ENCODE assay signal across 9 mouse cellular contexts in genomic region chr1:74248799-74249198, GRCm38 (mm10). TPM values are rescaled to one million over a fixed set of nuclear protein-coding genes. Genes with fewer than 3 reads are reported as not detected.
DNase-seq lines count a peak whose midpoint lies in the region; ATAC-seq and TF ChIP-seq lines count a peak whose summit lies in the region.
"Had no signal": no experiment of that assay in that cellular context is flagged by ENCODE, and none has a peak within 500 bp of the region (broad histone marks: within the 10 kb centered on the region; RNA-seq: fewer than 3 reads in every experiment).

No protein-coding gene starts in this region.

- WGBS in heart, embryonic 11.5 days (ENCODE audit: insufficient replicate concordance) = 60% methylated on average over 1 of the region's 1 CpGs
- 91% methylated on average over 1 of the region's 1 CpGs for WGBS in midbrain, embryonic 11.5 days

- no peak for TF ChIP-seq CTCF in left cerebral cortex, adult 2 months (IDR thresholded peaks at IDR 0.05)

- H3K36me3 ChIP-seq in heart, embryonic 11.5 days (ENCODE audit: control insufficient read depth, insufficient read depth, low read length) = peaks cover 12% of the 10 kb centered on the region
- peaks cover 14% of the 10 kb centered on the region for H3K36me3 ChIP-seq in midbrain, embryonic 11.5 days (ENCODE audit: control insufficient read depth, insufficient read depth, low read length)

- no peak overlapping the region for H3K4me3 ChIP-seq in left cerebral cortex, adult 2 months
- no peak overlapping the region for H3K4me3 ChIP-seq in heart, embryonic 11.5 days (ENCODE audit: low read depth, low read length)
- no peak overlapping the region for H3K4me3 ChIP-seq in midbrain, embryonic 11.5 days (ENCODE audit: low read depth, low read length)
- H3K4me3 ChIP-seq: neural tube, embryonic 12.5 days had no signal

- no peak overlapping the region for H3K9ac ChIP-seq in heart, embryonic 11.5 days (ENCODE audit: low read depth, low read length)
- no peak overlapping the region for H3K9ac ChIP-seq in midbrain, embryonic 11.5 days (ENCODE audit: low read length)
- H3K9ac ChIP-seq: neural tube, embryonic 12.5 days had no signal

- H3K27ac ChIP-seq in left cerebral cortex, adult 2 months = peak overlapping the region; percentile 34
- H3K27ac ChIP-seq in heart, embryonic 11.5 days (ENCODE audit: low read depth, low read length) = peak overlapping the region; percentile 60
- no peak overlapping the region for H3K27ac ChIP-seq in midbrain, embryonic 11.5 days (ENCODE audit: low read depth, low read length)
- H3K27ac ChIP-seq: neural tube, embryonic 12.5 days had no signal

- no peaks in the 10 kb centered on the region for H3K9me3 ChIP-seq in heart, embryonic 11.5 days (replicated peaks; ENCODE audit: control insufficient read depth, low read length)
- no peaks in the 10 kb centered on the region for H3K9me3 ChIP-seq in midbrain, embryonic 11.5 days (ENCODE audit: control insufficient read depth, low read length)
- H3K9me3 ChIP-seq: neural tube, embryonic 12.5 days had no signal

- no peak for ATAC-seq in heart, embryonic 11.5 days (replicated peaks; ENCODE audit: insufficient number of reproducible peaks, low FRiP score, low TSS enrichment)
- ATAC-seq in midbrain, embryonic 11.5 days (ENCODE audit: low FRiP score) = no peak

- no peak overlapping the region for H3K4me2 ChIP-seq in heart, embryonic 11.5 days
- H3K4me2 ChIP-seq in midbrain, embryonic 11.5 days = no peak overlapping the region
- H3K4me2 ChIP-seq: neural tube, embryonic 12.5 days had no signal

- intact Hi-C loops in left cerebral cortex, adult 2 months (cut with DNase I) = no loop called here

- peaks cover 17% of the 10 kb centered on the region for H3K4me1 ChIP-seq in heart, embryonic 11.5 days (ENCODE audit: control insufficient read depth, insufficient read depth, low read length)
- no peaks in the 10 kb centered on the region for H3K4me1 ChIP-seq in midbrain, embryonic 11.5 days (ENCODE audit: control insufficient read depth, insufficient read depth, low read length)
- H3K4me1 ChIP-seq: neural tube, embryonic 12.5 days had no signal

- no peak for DNase-seq in left cerebral cortex, adult 2 months (ENCODE audit: extremely low spot score in 1 of 2, low spot score in 2 of 2)
- no peak for DNase-seq in left cerebral cortex, adult 8-10 months (ENCODE audit: low spot score in 2 of 2)
- DNase-seq in kidney, postnatal 25 days = peak; percentile 39 to 70
- peak; percentile 67 to 80 for DNase-seq in monocyte, adult 2 months (ENCODE audit: low read depth in 1 of 2, low spot score in 2 of 2)
- DNase-seq in midbrain, embryonic 11.5 days (ENCODE audit: low spot score, missing footprints) = no peak
- DNase-seq in embryo, embryonic 9.5 days (ENCODE audit: extremely low spot score) = no peak
- DNase-seq in cerebellum, postnatal 36 days = no peak

- H3K27me3 ChIP-seq in heart, embryonic 11.5 days (ENCODE audit: control insufficient read depth, insufficient read depth, low read length) = no peaks in the 10 kb centered on the region
- no peaks in the 10 kb centered on the region for H3K27me3 ChIP-seq in midbrain, embryonic 11.5 days (ENCODE audit: control insufficient read depth, insufficient read depth, low read length)
- H3K27me3 ChIP-seq: neural tube, embryonic 12.5 days had no signal

RNA-seq across cellular contexts. Expression of gene Arpc2, which starts 12.9 kb away (rescaled TPM):
- total RNA-seq in left cerebral cortex, adult 2 months (2021) = 100 to 1,000 TPM; 249 to 278 TPM
- total RNA-seq in left cerebral cortex, adult 8-10 months (2022) = 100 to 1,000 TPM; 212 to 241 (median 232) TPM
- polyA plus RNA-seq in heart, embryonic 11.5 days (2014; fragmentation: Nextera tagmentation; extraction: Ambion mirVana) = 387 and 411 TPM in 2 replicates
- 316 and 328 TPM in 2 replicates for polyA plus RNA-seq in midbrain, embryonic 11.5 days (2014; fragmentation: Nextera tagmentation; extraction: Ambion mirVana)

RNA-seq across cellular contexts. Expression of gene Gpbar1, which starts 29.6 kb away (rescaled TPM):
- not detected for total RNA-seq in left cerebral cortex, adult 2 months (2021)
- not detected for total RNA-seq in left cerebral cortex, adult 8-10 months (2022)
- 0.83 and 1.0 TPM in 2 replicates for polyA plus RNA-seq in heart, embryonic 11.5 days (2014; fragmentation: Nextera tagmentation; extraction: Ambion mirVana)
- polyA plus RNA-seq in midbrain, embryonic 11.5 days (2014; fragmentation: Nextera tagmentation; extraction: Ambion mirVana) = 0.15 TPM in 1 of 2 replicates, not detected in the other
- polyA plus RNA-seq: neural tube, embryonic 12.5 days had no signal

RNA-seq across cellular contexts. Expression of gene Aamp, which starts 35.7 kb away (rescaled TPM):
- 100 to 1,000 TPM; 140 to 143 TPM for total RNA-seq in left cerebral cortex, adult 2 months (2021)
- 100 to 1,000 TPM; 138 to 159 (median 148) TPM for total RNA-seq in left cerebral cortex, adult 8-10 months (2022)
- 173 and 193 TPM in 2 replicates for polyA plus RNA-seq in heart, embryonic 11.5 days (2014; fragmentation: Nextera tagmentation; extraction: Ambion mirVana)
- polyA plus RNA-seq in midbrain, embryonic 11.5 days (2014; fragmentation: Nextera tagmentation; extraction: Ambion mirVana) = 175 and 186 TPM in 2 replicates

RNA-seq across cellular contexts. Expression of gene Pnkd, which starts 35.9 kb away (rescaled TPM):
- total RNA-seq in left cerebral cortex, adult 2 months (2021) = 100 to 1,000 TPM; 155 to 164 TPM
- total RNA-seq in left cerebral cortex, adult 8-10 months (2022) = 100 to 1,000 TPM; 162 to 185 (median 173) TPM
- polyA plus RNA-seq in heart, embryonic 11.5 days (2014; fragmentation: Nextera tagmentation; extraction: Ambion mirVana) = 225 and 231 TPM in 2 replicates
- 83.9 and 84.6 TPM in 2 replicates for polyA plus RNA-seq in midbrain, embryonic 11.5 days (2014; fragmentation: Nextera tagmentation; extraction: Ambion mirVana)

RNA-seq across cellular contexts. Expression of gene Cxcr1, which starts 54.4 kb away (rescaled TPM):
- not detected for total RNA-seq in left cerebral cortex, adult 2 months (2021)
- total RNA-seq in left cerebral cortex, adult 8-10 months (2022) = not detected
- not detected in 2 replicates for polyA plus RNA-seq in heart, embryonic 11.5 days (2014; fragmentation: Nextera tagmentation; extraction: Ambion mirVana)
- not detected in 2 replicates for polyA plus RNA-seq in midbrain, embryonic 11.5 days (2014; fragmentation: Nextera tagmentation; extraction: Ambion mirVana)
- polyA plus RNA-seq: neural tube, embryonic 12.5 days had no signal

Comparison
In these comparisons a context has a peak if more than half of its experiments do, and no peak if none do; other contexts are left out.
1. DNase-seq: peak in kidney, postnatal 25 days (2 of 2) and monocyte, adult 2 months (2 of 2); none in left cerebral cortex, adult 2 months (0 of 2), left cerebral cortex, adult 8-10 months (0 of 2), midbrain, embryonic 11.5 days (single experiment), embryo, embryonic 9.5 days (single experiment) and cerebellum, postnatal 36 days (0 of 2).